Mouse (Mus musculus): Measurements from ENCODE around the gene Dscam.

DNA sequence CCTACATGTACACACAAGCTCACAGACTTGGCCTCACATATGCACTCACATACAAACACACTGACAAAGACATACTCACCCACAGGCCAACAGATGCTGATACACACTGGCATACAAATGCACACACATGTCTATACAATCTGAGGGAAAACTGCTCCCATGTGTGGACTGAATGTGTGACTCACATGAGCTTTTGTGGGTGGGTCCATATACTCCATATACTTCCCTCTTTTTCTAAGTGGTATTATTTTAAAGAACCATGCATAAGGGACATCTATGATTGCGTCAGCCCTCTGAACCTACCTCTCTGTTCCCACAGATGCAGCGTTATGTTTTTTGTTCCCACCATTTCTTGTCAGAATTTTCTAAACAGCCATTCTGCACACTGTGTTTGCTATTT lies 453.9 kb downstream of the Dscam start:
- TF ChIP-seq CTCF (IDR thresholded peaks at IDR 0.05; ENCODE audit: low read depth) = no peak
- no peak for TF ChIP-seq EP300 (IDR thresholded peaks at IDR 0.05; ENCODE audit: low read depth)

Measured in heart, postnatal 0 days (tissue).